Mouse (Mus musculus) forebrain, embryonic 10.5 days (tissue): ENCODE data around the gene Npffr2. TPM values are rescaled to one million over a fixed set of nuclear protein-coding genes. Genes with fewer than 3 reads are reported as not detected.
"Not testable (repeated sequence)": the region's sequence is repeated elsewhere in the genome, so short reads cannot be mapped to it uniquely, and the experiment has no call there.

Experiments used
- DNase-seq: peaks from one replicate; pipeline ENCODE4 v3.0.0-alpha.2; 2017; ENCODE audit warnings: low spot score; ENCODE audit errors: extremely low spot score
- H3K27ac ChIP-seq: fragments of 300-500 bp; sonication (generic); 2 replicates; pipeline ENCODE4 v1.5.1; 2016; ENCODE audit warnings: mild to moderate bottlenecking
- H3K27me3 ChIP-seq: fragments of 300-500 bp; sonication (generic); 2 replicates; pipeline ENCODE4 v1.6.1; 2016; ENCODE audit warnings: mild to moderate bottlenecking; ENCODE audit not compliant: poor library complexity, severe bottlenecking
- H3K36me3 ChIP-seq: fragments of 300-500 bp; sonication (generic); replicated peaks from 2 replicates; pipeline ENCODE4 v1.6.1; 2016; ENCODE audit warnings: mild to moderate bottlenecking, moderate library complexity
- H3K4me1 ChIP-seq: fragments of 300-500 bp; sonication (generic); 2 replicates; pipeline ENCODE4 v1.6.1; 2016
- H3K4me3 ChIP-seq: fragments of 300-500 bp; sonication (generic); 2 replicates; pipeline ENCODE4 v1.5.1; 2016; ENCODE audit warnings: mild to moderate bottlenecking, moderate library complexity
- H3K9me3 ChIP-seq: fragments of 300-500 bp; sonication (generic); 2 replicates; pipeline ENCODE4 v1.6.1; 2016; ENCODE audit warnings: mild to moderate bottlenecking, moderate library complexity
- WGBS: fragments of 180-500 bp; shearing (Covaris S2); methylation state at CpG from one replicate; pipeline ENCODE4 v1.1.7; 2016; 5-methylcytosine and 5-hydroxymethylcytosine counted together
- polyA plus RNA-seq: library from polyadenylated mRNA; unstranded; fragments of >200 nt; fragmentation: Nextera tagmentation; extraction: Ambion mirVana; gene quantifications from 2 replicates; pipeline ENCODE4 v1.2.1, GENCODE M21; 2016

Npffr2 gene
- polyA plus RNA-seq, result 0.43 and 0.45 TPM in 2 replicates

DNA sequence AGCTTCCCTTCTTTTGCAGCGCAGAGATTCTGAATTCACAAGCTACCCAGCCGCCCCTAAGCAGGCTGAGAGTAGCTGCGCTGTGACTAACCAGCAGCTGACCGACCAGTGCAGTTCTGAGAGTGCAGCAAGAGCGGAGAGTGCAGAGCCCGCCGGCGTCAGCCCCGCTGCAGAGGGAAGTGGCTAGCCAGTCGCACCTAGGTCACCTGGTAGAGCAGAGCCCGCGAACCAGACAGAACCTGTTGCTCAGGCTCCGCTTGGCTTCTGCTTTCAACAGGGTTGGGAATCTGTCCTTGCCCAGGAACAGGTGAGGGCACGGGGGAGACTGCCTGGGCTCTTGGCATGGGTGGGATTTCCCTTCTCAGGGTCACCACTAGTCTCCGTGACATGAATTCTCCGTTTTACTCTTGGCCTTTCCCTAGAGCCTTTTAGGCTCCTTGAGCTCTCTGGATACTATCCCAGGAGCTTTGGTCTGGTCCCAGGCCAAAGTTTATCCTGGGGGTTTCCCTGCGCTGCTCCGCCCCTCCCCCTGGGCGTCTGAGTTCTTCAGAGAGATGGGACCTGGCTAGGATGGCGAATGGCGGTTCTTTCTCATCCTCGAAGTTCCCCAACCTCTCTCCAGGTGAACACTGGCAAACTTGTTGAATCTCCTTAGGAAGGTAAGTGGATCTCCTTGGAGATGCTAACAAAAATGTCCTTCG, at the start of gene Npffr2:
Gene Npffr2 (plus strand): TSS at position 552 of the 701 bp plus-strand sequence.
- 2% methylated on average over 23 of the region's 23 CpGs for WGBS
- peak; percentile 63 for DNase-seq

DNA sequence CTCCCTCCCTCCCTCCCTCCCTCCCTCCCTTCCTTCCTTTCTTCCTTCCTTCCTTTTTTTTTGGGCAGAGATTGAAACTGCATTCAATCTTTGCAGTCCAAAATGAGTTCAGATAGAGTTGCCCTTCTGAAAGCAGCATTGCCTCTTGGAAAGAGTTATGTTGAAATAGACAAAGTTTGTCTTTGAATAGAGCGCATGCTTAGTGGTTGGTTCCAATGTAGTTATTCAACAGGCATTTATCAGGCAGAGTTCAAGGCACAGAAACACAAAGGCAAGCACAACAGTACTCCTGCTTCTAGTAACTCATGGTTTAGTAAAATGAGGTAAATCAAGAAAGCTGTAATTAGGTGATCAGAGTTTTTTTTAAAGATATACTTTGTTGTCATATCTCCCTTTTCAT, 34.7 kb upstream of the Npffr2 start:
- 86% methylated on average over 1 of the region's 1 CpGs for WGBS
- Histone ChIP-seq H3K27me3 (no peaks in the 10 kb centered on the region), H3K4me1 (no peaks in the 10 kb centered on the region), H3K27ac (no peak overlapping the region), H3K9me3 (no peaks in the 10 kb centered on the region), H3K4me3 (no peak overlapping the region), H3K36me3 (no peaks in the 10 kb centered on the region)
- DNase-seq, result no peak

More for the DNA sequence above, at the start of gene Npffr2:
- H3K4me1 ChIP-seq, result peaks cover 32% of the 10 kb centered on the region
- peaks cover 27% of the 10 kb centered on the region for H3K27me3 ChIP-seq
- H3K4me3 ChIP-seq, result peak within 1 kb of the TSS; percentile 52
- no peaks in the 10 kb centered on the region for H3K36me3 ChIP-seq
- no peaks in the 10 kb centered on the region for H3K9me3 ChIP-seq
- peak within 1 kb of the TSS; percentile 31; the same call in 1 of the 2 replicates for H3K27ac ChIP-seq

DNA sequence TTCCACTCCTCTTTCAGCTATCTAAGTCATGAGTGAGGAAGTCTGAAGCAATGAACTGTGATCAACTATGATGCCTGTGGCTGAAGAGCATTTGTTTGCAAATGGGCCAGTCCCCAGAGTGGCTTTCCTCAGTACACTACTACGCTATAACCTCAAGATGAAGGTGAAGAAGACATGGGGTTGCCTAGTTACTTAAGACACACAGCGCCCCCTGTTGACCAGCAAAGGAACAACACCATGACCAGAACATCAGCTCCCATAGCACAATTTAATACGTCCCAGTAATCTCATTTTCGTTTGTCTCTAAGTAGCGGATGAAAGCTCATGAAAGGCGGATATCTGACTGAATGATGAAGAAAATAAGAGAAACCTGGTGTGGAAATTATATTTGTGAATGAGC, 27.0 kb upstream of the Npffr2 start:
- H3K9me3 ChIP-seq, result no peaks in the 10 kb centered on the region
- DNase-seq, result no peak
- no peak overlapping the region for H3K27ac ChIP-seq
- H3K36me3 ChIP-seq, result no peaks in the 10 kb centered on the region
- 62% methylated on average over 6 of the region's 6 CpGs for WGBS
- H3K27me3 ChIP-seq, result no peaks in the 10 kb centered on the region
- no peak overlapping the region for H3K4me3 ChIP-seq
- H3K4me1 ChIP-seq, result no peaks in the 10 kb centered on the region

DNA sequence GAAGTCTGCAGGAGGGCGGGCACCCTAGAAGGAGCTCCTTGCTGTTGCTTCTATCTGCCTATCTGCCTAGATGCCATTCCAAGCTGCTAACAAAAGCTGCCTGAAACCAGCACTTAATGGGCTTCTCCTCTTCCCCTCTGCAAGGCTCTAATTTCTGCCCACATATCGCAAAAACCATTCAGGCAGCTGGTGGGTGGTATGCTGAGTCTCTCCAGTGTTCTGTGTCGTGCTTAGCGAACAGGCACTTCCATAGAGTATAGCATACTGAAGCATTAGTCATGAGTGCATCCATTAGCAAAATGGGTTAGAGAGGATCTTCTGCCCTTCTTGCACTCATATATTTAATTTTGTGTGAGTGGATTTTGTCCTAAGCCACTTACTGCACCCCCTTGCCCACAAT, 8.6 kb upstream of the Npffr2 start:
- 81% methylated on average over 4 of the region's 4 CpGs for WGBS
- H3K36me3 ChIP-seq, result no peaks in the 10 kb centered on the region
- DNase-seq, result no peak

DNA sequence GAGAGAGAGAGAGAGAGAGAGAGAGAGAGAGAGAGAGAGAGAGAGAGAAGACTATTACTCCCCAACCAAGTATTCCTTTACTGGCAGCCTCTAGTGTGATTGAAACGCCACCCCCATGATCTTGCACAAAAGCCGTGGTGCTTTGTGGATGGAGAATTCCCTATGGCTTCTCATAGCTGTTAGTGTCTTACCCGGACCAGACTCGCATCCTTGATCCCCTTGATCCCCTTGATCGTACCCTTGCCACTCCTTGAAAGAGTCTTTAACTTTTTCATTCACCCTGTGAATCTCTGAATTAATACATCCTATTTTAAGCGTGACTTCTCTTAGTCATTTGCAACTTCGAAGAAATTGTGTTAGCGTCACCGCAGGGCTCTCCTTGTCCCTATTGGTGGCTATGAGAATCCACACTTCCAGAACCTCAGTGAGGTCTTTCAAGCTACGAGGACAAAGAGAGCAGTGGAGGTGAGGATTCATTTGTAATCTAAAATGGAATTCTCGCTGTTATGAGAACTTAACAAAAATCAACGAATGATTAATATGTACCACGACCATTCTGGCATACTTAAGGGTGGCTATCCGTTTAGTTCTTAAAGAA, 949 bp upstream of the Npffr2 start:
- H3K27ac ChIP-seq, result 0 out of 2 replicates have a peak overlapping the region, but pooled peaks have one; percentile 31
- no peaks in the 10 kb centered on the region for H3K9me3 ChIP-seq
- 3% methylated on average over 14 of the region's 14 CpGs for WGBS
- H3K4me1 ChIP-seq, result peaks cover 32% of the 10 kb centered on the region
- peaks cover 27% of the 10 kb centered on the region for H3K27me3 ChIP-seq
- no peak for DNase-seq
- peak overlapping the region; percentile 52 for H3K4me3 ChIP-seq
- H3K36me3 ChIP-seq, result no peaks in the 10 kb centered on the region

More for the DNA sequence above, 8.6 kb upstream of the Npffr2 start:
- H3K4me3 ChIP-seq, result no peak overlapping the region
- H3K27me3 ChIP-seq, result no peaks in the 10 kb centered on the region
- peaks cover 6% of the 10 kb centered on the region; the same call in 1 of the 2 replicates for H3K9me3 ChIP-seq
- no peaks in the 10 kb centered on the region for H3K4me1 ChIP-seq
- H3K27ac ChIP-seq, result no peak overlapping the region

DNA sequence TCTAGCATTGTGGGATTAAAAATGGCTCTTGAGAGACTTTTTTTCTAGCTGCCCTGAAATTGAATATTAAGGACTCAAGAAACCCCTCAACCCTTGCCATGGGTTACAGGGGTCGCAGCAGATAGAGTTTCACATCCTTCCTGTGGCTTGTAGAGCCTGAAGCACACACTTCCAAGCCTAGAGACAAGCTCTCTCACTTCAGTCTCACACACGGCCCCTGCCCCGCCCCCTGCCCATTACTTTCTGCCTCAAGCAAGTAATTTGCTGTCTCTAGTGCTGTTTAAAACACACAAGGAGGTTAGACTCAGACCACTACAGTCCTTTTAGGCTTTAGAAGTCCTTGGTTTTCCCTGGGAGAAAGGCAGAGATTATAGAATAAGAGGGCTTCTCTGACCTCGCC, 1.7 kb downstream of the Npffr2 start:
- 32% methylated on average over 4 of the region's 4 CpGs for WGBS
- H3K9me3 ChIP-seq, result no peaks in the 10 kb centered on the region
- no peaks in the 10 kb centered on the region for H3K36me3 ChIP-seq
- peaks cover 27% of the 10 kb centered on the region for H3K27me3 ChIP-seq
- H3K27ac ChIP-seq, result peak overlapping the region; percentile 8; the same call in 1 of the 2 replicates
- H3K4me3 ChIP-seq, result no peak overlapping the region
- H3K4me1 ChIP-seq, result peaks cover 32% of the 10 kb centered on the region
- no peak for DNase-seq

DNA sequence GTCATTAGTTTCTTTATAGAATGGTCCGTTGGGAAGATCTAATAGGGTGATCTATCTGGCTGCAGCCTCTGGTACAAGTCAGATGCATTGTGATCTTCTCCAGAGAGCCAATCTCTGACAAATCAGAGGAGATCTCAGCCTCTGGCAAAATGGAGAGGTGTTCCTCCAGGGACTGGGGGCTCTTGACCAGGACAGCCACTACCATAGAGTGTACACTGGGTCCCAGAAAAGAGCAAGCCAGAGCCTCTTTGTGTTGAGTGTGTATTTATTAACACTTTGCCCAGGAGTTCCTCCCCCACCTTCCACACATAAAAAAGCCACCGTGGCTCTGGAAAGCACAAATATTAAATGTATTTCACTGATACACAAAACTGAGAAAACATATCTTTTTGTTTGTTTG, 2.2 kb downstream of the Npffr2 start:
- 47% methylated on average over 2 of the region's 2 CpGs for WGBS
- no peak for DNase-seq
- Histone ChIP-seq H3K27me3 (peaks cover 27% of the 10 kb centered on the region), H3K36me3 (no peaks in the 10 kb centered on the region), H3K9me3 (no peaks in the 10 kb centered on the region), H3K4me3 (no peak overlapping the region), H3K27ac (peak overlapping the region; percentile 8; the same call in 1 of the 2 replicates), H3K4me1 (peaks cover 32% of the 10 kb centered on the region)

DNA sequence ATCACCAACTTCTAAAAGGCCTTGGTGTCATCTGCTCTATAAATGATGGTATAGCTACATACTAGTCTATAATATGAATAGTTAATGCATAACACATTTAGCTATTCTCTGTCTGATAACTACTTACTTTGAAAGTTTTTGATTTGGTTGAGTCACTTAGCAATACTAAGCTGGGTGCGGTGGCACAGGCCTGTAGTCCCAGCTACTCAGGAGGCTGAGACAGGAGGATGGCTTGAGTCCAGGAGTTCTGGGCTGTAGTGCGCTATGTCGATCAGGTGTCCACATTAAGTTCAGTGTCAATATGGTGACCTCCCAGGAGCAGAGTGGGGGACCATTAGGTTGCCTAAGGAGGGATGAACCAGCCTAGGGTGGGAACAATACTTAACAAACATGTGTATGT, 8.8 kb downstream of the Npffr2 start:
- Histone ChIP-seq H3K4me3 (no peak overlapping the region), H3K36me3 (no peaks in the 10 kb centered on the region), H3K9me3 (no peaks in the 10 kb centered on the region), H3K27ac (no peak overlapping the region), H3K27me3 (no peaks in the 10 kb centered on the region), H3K4me1 (peaks cover 6% of the 10 kb centered on the region; the same call in 1 of the 2 replicates)
- WGBS, result 93% methylated on average over 3 of the region's 3 CpGs
- no peak for DNase-seq

DNA sequence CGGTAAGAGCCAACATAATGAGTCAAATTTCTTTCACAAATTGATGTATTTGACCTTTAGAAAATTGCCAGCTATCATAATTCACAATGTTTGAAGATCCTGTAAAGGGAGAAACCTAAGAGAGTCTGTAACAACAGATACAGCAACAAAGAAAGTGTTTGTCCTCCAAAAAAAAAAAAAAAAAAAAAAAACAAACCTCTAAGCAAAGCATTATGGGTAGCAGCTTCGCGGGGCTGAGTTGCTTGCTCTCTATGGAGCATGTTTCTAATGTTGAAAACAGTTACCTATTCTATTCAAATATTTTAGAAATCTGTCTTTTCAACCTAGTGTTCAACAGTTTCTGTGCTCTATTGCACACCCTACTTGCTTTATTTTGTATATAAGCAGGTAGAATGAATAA, 15.2 kb downstream of the Npffr2 start:
- Histone ChIP-seq H3K4me1 (peaks cover 6% of the 10 kb centered on the region; the same call in 1 of the 2 replicates), H3K27ac (no peak overlapping the region), H3K27me3 (no peaks in the 10 kb centered on the region), H3K36me3 (no peaks in the 10 kb centered on the region), H3K9me3 (no peaks in the 10 kb centered on the region), H3K4me3 (no peak overlapping the region)
- WGBS, result 85% methylated on average over 3 of the region's 3 CpGs
- no peak for DNase-seq

DNA sequence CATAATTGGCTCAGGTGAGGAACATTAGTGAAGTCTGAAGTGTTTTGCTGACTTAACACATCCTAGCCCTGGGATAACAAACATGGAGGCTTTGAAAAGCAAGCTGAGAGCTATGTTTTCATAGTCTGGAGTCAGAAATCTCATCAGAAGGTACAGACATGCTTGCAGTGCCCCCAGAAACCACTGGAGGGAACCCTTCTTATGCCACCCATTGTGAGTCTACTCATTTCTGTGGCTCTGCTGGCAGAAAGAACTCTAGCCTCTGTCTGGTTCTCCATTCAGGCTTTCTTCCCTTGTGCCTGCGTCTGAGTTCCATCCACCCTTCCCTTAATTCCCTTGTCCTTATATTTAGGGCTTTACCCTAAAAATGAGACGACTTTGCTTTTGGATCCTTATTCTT, 16.2 kb downstream of the Npffr2 start:
- peaks cover 6% of the 10 kb centered on the region; the same call in 1 of the 2 replicates for H3K4me1 ChIP-seq
- H3K27me3 ChIP-seq, result no peaks in the 10 kb centered on the region
- no peaks in the 10 kb centered on the region for H3K36me3 ChIP-seq
- H3K9me3 ChIP-seq, result no peaks in the 10 kb centered on the region
- peak; percentile 70 for DNase-seq
- H3K27ac ChIP-seq, result no peak overlapping the region
- H3K4me3 ChIP-seq, result no peak overlapping the region
- 37% methylated on average over 2 of the region's 2 CpGs for WGBS

DNA sequence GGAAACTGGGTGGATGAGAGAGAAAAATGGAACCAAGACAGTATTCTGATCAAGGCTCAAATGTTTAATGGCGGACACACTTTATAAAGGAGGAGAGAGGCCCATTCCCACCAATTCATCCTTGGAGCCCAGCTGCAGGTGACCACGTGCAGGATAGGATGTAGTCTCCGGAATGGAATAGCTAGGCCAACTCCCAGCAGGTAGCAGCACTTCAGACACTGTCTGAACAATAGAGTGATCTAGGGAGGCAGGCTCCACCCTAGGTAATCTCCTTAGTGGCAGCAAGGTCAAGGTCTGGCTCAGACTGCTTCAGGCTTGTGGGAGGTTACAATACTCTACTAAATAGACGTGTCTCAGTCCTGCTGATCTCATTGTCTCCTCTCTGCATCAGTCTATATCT, 31.9 kb downstream of the Npffr2 start:
- 33% methylated on average over 4 of the region's 4 CpGs for WGBS
- not testable (repeated sequence) for H3K4me3 ChIP-seq

DNA sequence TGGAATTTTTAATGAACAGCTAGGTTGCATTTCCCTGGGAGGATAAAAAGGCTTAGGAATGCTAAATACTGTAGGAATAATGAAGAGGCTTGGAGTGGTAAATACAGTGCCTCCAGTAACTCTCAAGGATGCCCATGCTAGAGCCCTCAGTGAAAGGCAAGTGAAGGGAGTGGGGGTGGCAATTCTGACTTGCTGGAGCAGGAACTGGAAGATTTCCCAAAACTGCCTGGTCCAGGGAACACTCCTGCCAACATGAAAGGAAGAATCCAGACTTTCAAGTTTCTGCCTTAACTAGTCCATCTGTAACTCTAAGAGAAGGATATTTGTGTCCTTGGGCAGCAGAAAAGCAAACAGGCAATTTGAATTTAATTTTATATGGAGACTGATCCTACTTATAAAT, 34.2 kb downstream of the Npffr2 start:
- no peaks in the 10 kb centered on the region for H3K9me3 ChIP-seq
- H3K4me3 ChIP-seq, result no peak overlapping the region
- no peaks in the 10 kb centered on the region for H3K27me3 ChIP-seq
- H3K36me3 ChIP-seq, result no peaks in the 10 kb centered on the region
- no peak overlapping the region for H3K27ac ChIP-seq
- DNase-seq, result no peak
- 0 out of 2 replicates have a peak, but pooled peaks cover 4% of the 10 kb centered on the region for H3K4me1 ChIP-seq

More for the DNA sequence above, 31.9 kb downstream of the Npffr2 start:
- not testable (repeated sequence) for H3K9me3 ChIP-seq, H3K36me3 ChIP-seq, H3K27ac ChIP-seq, H3K27me3 ChIP-seq, DNase-seq, H3K4me1 ChIP-seq

DNA sequence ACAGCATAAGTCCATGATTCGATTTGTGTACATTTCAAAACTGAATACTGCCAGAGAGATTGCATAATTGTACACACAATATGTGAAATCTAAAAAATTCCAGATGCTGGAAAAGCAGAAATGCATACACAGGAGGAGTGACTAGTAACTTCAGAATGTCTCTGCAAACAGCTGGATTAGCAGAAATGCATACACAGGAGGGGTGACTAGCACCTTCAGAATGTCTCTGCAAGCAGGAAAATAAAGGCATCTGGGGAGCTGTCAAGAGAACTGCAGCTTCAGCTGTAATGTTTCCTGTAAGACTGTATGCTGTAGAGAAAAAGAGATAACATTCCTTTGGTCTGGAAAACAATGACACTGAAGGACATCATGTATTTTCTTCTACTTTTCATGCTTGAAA, 51.4 kb downstream of the Npffr2 start:
- H3K36me3 ChIP-seq, result no peaks in the 10 kb centered on the region
- no peaks in the 10 kb centered on the region for H3K27me3 ChIP-seq
- H3K9me3 ChIP-seq, result no peaks in the 10 kb centered on the region
- no peak for DNase-seq
- H3K4me3 ChIP-seq, result no peak overlapping the region
- no peaks in the 10 kb centered on the region for H3K4me1 ChIP-seq
- no peak overlapping the region for H3K27ac ChIP-seq
- WGBS, result 85% methylated on average over 1 of the region's 1 CpGs
